Mouse (Mus musculus): Measurements from ENCODE around the gene Gm49721.
"Not testable (repeated sequence)": the region's sequence is repeated elsewhere in the genome, so short reads cannot be mapped to it uniquely, and the experiment has no call there.

Gene Gm49721

GRCm38 (mm10) chr17:7084523-7084922 lies 105.8 kb downstream of the Gm49721 start:
- not testable (repeated sequence) for DNase-seq

GRCm38 (mm10) chr17:7085469-7086168 lies 106.9 kb downstream of the Gm49721 start:
- not testable (repeated sequence) for DNase-seq

GRCm38 (mm10) chr17:7086836-7087235 lies 108.1 kb downstream of the Gm49721 start:
- DNase-seq = not testable (repeated sequence)

Measured in cerebellum, postnatal 14 days (tissue).